Mouse (Mus musculus) stomach, embryonic 14.5 days (tissue): ENCODE measurements around the gene Fam189a2. TPM values are rescaled to one million over a fixed set of nuclear protein-coding genes. Genes with fewer than 3 reads are reported as not detected.
A peak's percentile ranks its signal among the peaks of the same experiment; 100 is the strongest.

Experiments used
- ATAC-seq: fragments of 200-750 bp; cut with Nextera tagmentation; 2 replicates; pipeline ENCODE4 v1.8.0; 2017; ENCODE audit warnings: low read depth, moderate TSS enrichment; ENCODE audit not compliant: insufficient number of reproducible peaks, insufficient read depth, low FRiP score
- H3K27ac ChIP-seq: fragments of 300-500 bp; sonication (generic); 2 replicates; pipeline ENCODE4 v1.5.1; 2014; ENCODE audit warnings: mild to moderate bottlenecking, low read length, moderate library complexity, mixed read lengths
- H3K27me3 ChIP-seq: fragments of 300-500 bp; sonication (generic); 2 replicates; pipeline ENCODE4 v1.6.1; 2014; ENCODE audit warnings: low read length, control low read depth, mixed read lengths; ENCODE audit not compliant: control insufficient read depth, insufficient read depth
- H3K36me3 ChIP-seq: fragments of 300-500 bp; sonication (generic); 2 replicates; pipeline ENCODE4 v1.6.1; 2014; ENCODE audit warnings: mild to moderate bottlenecking, control low read depth, low read length, moderate library complexity, mixed read lengths; ENCODE audit not compliant: control insufficient read depth, insufficient read depth
- H3K4me1 ChIP-seq: fragments of 300-500 bp; sonication (generic); 2 replicates; pipeline ENCODE4 v1.6.1; 2014; ENCODE audit warnings: low read length, control low read depth, mixed read lengths; ENCODE audit not compliant: control insufficient read depth, insufficient read depth
- H3K4me2 ChIP-seq: fragments of 300-500 bp; sonication (generic); replicated peaks from 2 replicates; pipeline ENCODE4 v1.6.1; 2014; ENCODE audit warnings: low read depth, low read length, control low read depth
- H3K4me3 ChIP-seq: fragments of 300-500 bp; sonication (generic); 2 replicates; pipeline ENCODE4 v1.5.1; 2014; ENCODE audit warnings: low read depth, low read length, control low read depth
- H3K9ac ChIP-seq: fragments of 300-500 bp; sonication (generic); replicated peaks from 2 replicates; pipeline ENCODE4 v1.6.1; 2014; ENCODE audit warnings: low read depth, mild to moderate bottlenecking, control low read depth, low read length, moderate library complexity, mixed read lengths
- H3K9me3 ChIP-seq: fragments of 300-500 bp; sonication (generic); 2 replicates; pipeline ENCODE4 v1.6.1; 2016; ENCODE audit warnings: low read depth, low read length, control low read depth; ENCODE audit not compliant: control insufficient read depth
- WGBS: fragments of 180-500 bp; shearing (Covaris S2); extraction: QIAGEN DNeasy Blood & Tissue Kit; methylation state at CpG from one replicate; pipeline ENCODE4 v1.1.7; 2014; 5-methylcytosine and 5-hydroxymethylcytosine counted together
- polyA plus RNA-seq: library from polyadenylated mRNA; unstranded; fragments of >200 nt; fragmentation: Nextera tagmentation; extraction: Ambion mirVana; gene quantifications from 2 replicates; pipeline ENCODE4 v1.2.1, GENCODE M21; 2014

Gene Fam189a2
- polyA plus RNA-seq, 1 experiment from 2014 or later, result 0.62 TPM

DNA sequence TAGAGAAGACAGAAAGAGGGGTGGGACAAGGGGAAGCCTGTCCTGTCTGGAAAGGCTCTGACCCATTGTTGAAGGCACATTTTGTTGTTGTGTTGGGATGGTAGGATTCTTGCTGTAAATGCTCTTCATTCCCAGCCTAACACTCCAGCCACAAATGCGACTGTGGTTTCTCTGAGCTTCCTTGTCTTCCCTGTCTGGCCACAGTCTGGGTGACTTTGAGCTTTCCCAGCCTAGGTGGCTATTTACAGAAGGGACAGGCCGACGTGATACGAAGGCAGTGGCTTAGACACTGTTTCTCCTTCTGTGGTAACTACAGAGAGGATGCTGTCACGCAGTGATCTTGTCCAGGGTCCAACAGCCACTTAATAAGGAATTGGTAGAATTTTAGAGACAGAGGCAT lies 27.2 kb upstream of the Fam189a2 start:
- no peak overlapping the region for H3K27ac ChIP-seq
- H3K4me2 ChIP-seq, result no peak overlapping the region
- ATAC-seq, result no peak
- no peak overlapping the region for H3K9ac ChIP-seq
- 62% methylated on average over 5 of the region's 5 CpGs for WGBS
- no peak overlapping the region for H3K4me3 ChIP-seq
- peaks cover 12% of the 10 kb centered on the region; the same call in 1 of the 2 replicates for H3K4me1 ChIP-seq
- H3K9me3 ChIP-seq, result no peaks in the 10 kb centered on the region
- H3K36me3 ChIP-seq, result no peaks in the 10 kb centered on the region
- H3K27me3 ChIP-seq, result no peaks in the 10 kb centered on the region

DNA sequence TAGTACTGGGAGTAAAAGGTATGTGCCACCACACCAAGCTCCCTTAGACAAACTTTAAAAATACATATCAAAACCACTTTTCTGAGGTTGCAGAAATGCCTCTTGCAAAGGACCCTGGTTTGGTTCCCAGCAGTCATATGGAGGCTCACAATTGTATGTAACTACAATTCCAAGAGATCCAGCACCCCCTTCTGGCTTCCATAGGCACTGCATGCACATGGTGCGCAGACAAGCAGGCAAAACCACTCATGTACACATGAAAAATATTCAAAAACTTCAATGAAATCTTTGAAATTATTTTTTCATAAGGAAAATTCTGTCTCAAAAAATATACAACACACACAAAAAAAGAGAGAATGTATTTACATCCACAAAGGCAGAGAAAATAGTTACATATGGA lies 26.1 kb upstream of the Fam189a2 start:
- Histone ChIP-seq H3K9ac (no peak overlapping the region), H3K36me3 (no peaks in the 10 kb centered on the region), H3K27ac (no peak overlapping the region), H3K9me3 (no peaks in the 10 kb centered on the region), H3K4me2 (no peak overlapping the region), H3K4me3 (no peak overlapping the region), H3K4me1 (peaks cover 12% of the 10 kb centered on the region; the same call in 1 of the 2 replicates), H3K27me3 (no peaks in the 10 kb centered on the region)
- no peak for ATAC-seq
- WGBS, result 95% methylated on average over 1 of the region's 1 CpGs

GRCm38 (mm10) chr19:24054904-24055303 lies 24.1 kb upstream of the Fam189a2 start:
- no peak overlapping the region for H3K9ac ChIP-seq
- H3K4me1 ChIP-seq, result peaks cover 12% of the 10 kb centered on the region; the same call in 1 of the 2 replicates
- no peak for ATAC-seq
- WGBS, result 29% methylated on average over 2 of the region's 2 CpGs
- H3K27me3 ChIP-seq, result no peaks in the 10 kb centered on the region
- no peak overlapping the region for H3K4me2 ChIP-seq
- no peaks in the 10 kb centered on the region for H3K9me3 ChIP-seq
- no peaks in the 10 kb centered on the region for H3K36me3 ChIP-seq
- H3K27ac ChIP-seq, result peak overlapping the region; percentile 62; the same call in 1 of the 2 replicates
- no peak overlapping the region for H3K4me3 ChIP-seq

- Histone ChIP-seq H3K4me1 (peaks cover 12% of the 10 kb centered on the region; the same call in 1 of the 2 replicates), H3K4me3 (no peak overlapping the region), H3K4me2 (no peak overlapping the region), H3K27me3 (no peaks in the 10 kb centered on the region), H3K27ac (peak overlapping the region; percentile 74), H3K9me3 (no peaks in the 10 kb centered on the region), H3K36me3 (no peaks in the 10 kb centered on the region), H3K9ac (no peak overlapping the region)
- 44% methylated on average over 5 of the region's 5 CpGs for WGBS
- ATAC-seq, result no peak
These were observed 23.4 kb upstream of the Fam189a2 start for GRCm38 (mm10) chr19:24054265-24054664.

DNA sequence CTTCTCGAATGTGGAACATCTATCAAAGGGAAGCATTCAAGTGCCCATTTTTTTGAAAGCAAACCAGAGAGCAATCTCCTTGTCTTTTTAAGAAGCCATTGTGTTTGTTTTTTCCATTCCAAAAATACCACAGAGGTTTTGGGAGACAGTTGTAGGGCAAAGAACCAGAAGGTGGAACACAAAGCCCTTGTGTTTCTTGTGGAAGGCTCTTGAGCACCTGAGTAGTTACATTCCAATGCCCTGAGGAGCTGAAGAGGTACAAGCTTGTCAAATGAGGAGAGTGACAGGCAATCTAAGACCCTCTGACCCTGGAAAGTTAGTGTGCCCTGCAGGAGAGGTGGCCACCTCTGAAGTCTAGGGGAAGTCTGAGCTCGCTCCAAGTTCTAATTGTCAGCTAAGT lies 19.7 kb upstream of the Fam189a2 start:
- Histone ChIP-seq H3K4me2 (no peak overlapping the region), H3K9ac (no peak overlapping the region), H3K4me3 (no peak overlapping the region), H3K4me1 (peaks cover 12% of the 10 kb centered on the region; the same call in 1 of the 2 replicates), H3K27ac (no peak overlapping the region), H3K27me3 (no peaks in the 10 kb centered on the region), H3K36me3 (no peaks in the 10 kb centered on the region), H3K9me3 (no peaks in the 10 kb centered on the region)
- ATAC-seq, result no peak
- WGBS, result 74% methylated on average over 2 of the region's 2 CpGs

DNA sequence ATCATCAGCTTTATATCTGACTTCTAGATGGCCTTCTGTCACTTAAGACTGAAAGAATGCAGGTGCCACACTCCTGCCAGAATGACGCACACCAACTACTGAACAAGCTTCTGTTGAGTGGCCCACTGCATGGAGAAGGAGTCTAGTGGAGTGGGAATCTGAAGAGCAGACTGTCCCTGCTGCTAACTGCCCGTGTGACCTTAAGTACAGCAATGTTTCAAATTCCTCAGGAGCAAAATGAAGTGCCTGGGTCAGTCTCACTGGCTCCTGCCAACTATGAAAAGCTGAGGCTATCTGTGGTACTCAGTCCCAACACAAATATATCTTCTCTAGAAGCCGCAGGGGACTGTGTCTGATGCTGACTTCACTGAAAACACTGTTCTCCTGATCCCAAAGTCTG lies 18.5 kb upstream of the Fam189a2 start:
- no peaks in the 10 kb centered on the region for H3K36me3 ChIP-seq
- H3K4me1 ChIP-seq, result peaks cover 3% of the 10 kb centered on the region; the same call in 1 of the 2 replicates
- H3K27ac ChIP-seq, result no peak overlapping the region
- H3K9ac ChIP-seq, result no peak overlapping the region
- no peak overlapping the region for H3K4me3 ChIP-seq
- H3K4me2 ChIP-seq, result no peak overlapping the region
- no peak for ATAC-seq
- H3K27me3 ChIP-seq, result no peaks in the 10 kb centered on the region
- 79% methylated on average over 3 of the region's 3 CpGs for WGBS
- H3K9me3 ChIP-seq, result no peaks in the 10 kb centered on the region

DNA sequence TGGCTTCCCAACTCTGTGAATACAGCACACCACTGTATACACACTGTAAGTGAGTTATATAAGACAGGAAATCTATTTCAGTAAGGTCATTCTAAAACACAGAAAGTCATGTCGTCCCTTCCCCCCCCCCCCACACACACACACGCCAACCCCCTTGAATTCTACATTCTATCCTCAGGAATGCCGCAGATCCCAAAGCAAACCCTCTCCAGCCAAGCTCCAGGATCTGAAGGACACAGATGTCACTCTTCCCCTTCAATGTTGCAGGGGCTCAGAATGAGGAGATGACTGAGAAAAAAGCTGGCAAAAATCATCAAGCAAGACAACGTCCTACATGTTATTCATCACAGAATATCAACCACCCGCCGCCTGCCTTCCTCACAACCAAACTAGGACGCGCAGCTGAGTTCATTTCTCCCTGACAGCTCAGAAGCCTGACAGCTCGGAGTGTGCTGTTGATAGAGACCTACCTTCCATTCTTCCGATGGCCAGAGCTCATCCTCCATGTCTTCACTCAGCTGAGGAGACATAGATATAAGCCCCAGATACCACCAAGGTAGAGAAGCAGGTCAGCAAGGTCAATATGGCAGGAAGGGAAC lies 15.7 kb upstream of the Fam189a2 start:
- Histone ChIP-seq H3K9ac (no peak overlapping the region), H3K4me3 (no peak overlapping the region), H3K27me3 (no peaks in the 10 kb centered on the region), H3K4me1 (no peaks in the 10 kb centered on the region), H3K9me3 (no peaks in the 10 kb centered on the region), H3K36me3 (no peaks in the 10 kb centered on the region), H3K4me2 (no peak overlapping the region), H3K27ac (no peak overlapping the region)
- WGBS, result 85% methylated on average over 10 of the region's 10 CpGs
- no peak for ATAC-seq

DNA sequence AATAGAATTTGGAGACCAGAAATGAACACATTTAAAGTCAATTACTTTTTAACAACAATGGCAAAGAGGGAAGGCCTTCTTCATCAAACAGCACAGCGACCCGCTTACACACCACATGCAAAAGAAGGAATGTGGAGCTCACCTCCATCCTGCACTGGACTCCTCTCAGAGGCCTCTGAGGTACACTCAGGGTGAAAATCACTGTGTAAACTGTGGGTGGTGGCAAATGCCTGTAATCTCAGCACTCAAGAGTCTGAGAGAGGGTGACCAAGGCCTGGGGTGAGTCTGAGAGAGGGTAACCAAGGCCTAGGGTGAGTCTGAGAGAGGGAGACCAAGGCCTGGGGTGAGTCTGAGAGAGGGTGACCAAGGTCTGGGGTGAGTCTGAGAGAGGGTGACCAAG lies 11.6 kb upstream of the Fam189a2 start:
- Histone ChIP-seq H3K9ac (no peak overlapping the region), H3K27ac (no peak overlapping the region)
- 96% methylated on average over 2 of the region's 2 CpGs for WGBS

More for the DNA sequence above, 11.6 kb upstream of the Fam189a2 start:
- Histone ChIP-seq H3K4me1 (no peaks in the 10 kb centered on the region), H3K9me3 (no peaks in the 10 kb centered on the region), H3K4me3 (no peak overlapping the region), H3K4me2 (no peak overlapping the region), H3K36me3 (no peaks in the 10 kb centered on the region), H3K27me3 (no peaks in the 10 kb centered on the region)
- no peak for ATAC-seq
